Mouse (Mus musculus): ENCODE measurements around the gene Smok2a.
"Not testable (repeated sequence)": the region's sequence is repeated elsewhere in the genome, so short reads cannot be mapped to it uniquely, and the experiment has no call there.

- not testable (repeated sequence) for TF ChIP-seq CTCF, EP300 (IDR thresholded peaks at IDR 0.05; ENCODE audit: low read depth)
Observed at GRCm38 (mm10) chr17:13201551-13201950, 19.4 kb upstream of the Smok2a start.
